Mouse (Mus musculus) mouse embryonic stem cell (cell line): ENCODE results near the gene Klhdc4.

Experiments
- in situ Hi-C, 2 experiments: fragments of 300-500 bp; cut with MboI; formaldehyde crosslinking; loops; 1 replicate in 1 of 2; 3 replicates in 1 of 2; pipeline ENCODE4 v1.14.3; 2019 to 2020; ENCODE audit warnings: low sequenced_read_pairs in 2 of 2, low pct_unique_long_range_greater_than_20kb in 1 of 2, mixed read lengths in 1 of 2; ENCODE audit not compliant: unreplicated experiment in 1 of 2

Gene Klhdc4

GRCm38 (mm10) chr8:121829048-121829776, at the start of gene Klhdc4:
Gene Klhdc4 (minus strand): TSS chr8:121829569.
- in situ Hi-C loops: no loop called here

GRCm38 (mm10) chr8:121877828-121878480, 48.6 kb upstream of the Klhdc4 start:
- in situ Hi-C loops: no loop called here

- in situ Hi-C loops: no loop called here
Observed at GRCm38 (mm10) chr8:121877212-121877611, 47.8 kb upstream of the Klhdc4 start.

GRCm38 (mm10) chr8:121875517-121875916, 46.1 kb upstream of the Klhdc4 start:
- in situ Hi-C loops: no loop called here

DNA sequence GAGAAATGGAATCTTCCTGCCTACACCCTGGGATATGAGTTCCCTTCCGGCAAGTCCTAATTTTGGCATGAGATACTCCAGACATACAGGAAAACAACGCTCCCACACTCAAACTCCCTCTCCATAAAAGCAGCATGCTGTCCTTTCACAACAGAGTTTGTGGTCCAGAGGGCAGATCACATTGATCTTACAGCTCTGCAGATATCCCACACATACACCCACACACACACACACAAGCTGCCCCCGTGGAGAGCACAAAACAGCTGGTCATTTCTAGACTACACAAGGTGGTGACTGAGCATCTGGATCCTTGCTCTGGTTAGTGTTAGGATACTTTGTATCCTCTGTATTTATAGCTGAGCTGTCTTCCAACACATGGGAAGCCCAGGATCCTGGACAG, 45.7 kb upstream of the Klhdc4 start:
- in situ Hi-C loops: no loop called here

DNA sequence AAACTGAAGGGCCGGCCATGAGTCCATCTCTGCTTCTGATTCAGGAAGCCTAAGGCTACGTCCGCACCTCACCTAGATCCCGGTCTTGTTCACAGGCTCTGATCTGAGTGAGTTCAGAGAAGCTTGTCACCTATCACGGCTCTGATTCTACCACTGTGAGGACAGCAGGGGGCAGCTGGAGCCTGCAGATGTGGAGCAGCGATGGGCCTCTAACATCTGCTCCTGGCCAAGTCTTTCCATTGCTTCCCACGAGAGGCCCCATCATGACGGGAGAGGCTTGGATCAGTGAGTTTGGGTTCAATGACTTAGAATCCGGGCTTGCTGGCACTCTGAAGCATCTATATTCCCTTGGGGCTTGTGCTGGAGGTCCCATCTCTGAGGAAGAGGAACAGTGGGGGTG, 44.7 kb upstream of the Klhdc4 start:
- in situ Hi-C loops: no loop called here

GRCm38 (mm10) chr8:121871833-121872440, 42.6 kb upstream of the Klhdc4 start:
- in situ Hi-C loops: no loop called here

DNA sequence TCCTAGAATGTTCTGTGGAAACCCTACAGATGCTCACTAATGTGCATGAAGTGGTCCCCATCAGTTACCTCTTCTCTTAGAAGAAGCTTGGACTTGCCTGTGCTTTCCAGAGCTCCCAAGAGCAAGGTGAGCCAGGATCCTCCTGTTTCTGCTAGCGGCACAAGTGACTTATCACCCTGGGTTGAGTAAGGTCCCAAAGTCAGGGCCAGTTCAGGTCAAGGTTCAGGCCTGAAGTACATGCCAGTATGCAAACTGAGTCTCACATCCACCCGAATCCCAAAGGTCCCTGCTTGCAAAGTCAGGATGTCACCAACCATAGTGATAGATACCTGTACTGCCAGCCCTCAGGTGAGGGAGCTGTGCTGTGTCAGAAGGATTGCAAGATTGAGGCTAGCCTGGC, 40.8 kb upstream of the Klhdc4 start:
- in situ Hi-C loops: no loop called here

GRCm38 (mm10) chr8:121868896-121869295, 39.5 kb upstream of the Klhdc4 start:
- in situ Hi-C loops: no loop called here

DNA sequence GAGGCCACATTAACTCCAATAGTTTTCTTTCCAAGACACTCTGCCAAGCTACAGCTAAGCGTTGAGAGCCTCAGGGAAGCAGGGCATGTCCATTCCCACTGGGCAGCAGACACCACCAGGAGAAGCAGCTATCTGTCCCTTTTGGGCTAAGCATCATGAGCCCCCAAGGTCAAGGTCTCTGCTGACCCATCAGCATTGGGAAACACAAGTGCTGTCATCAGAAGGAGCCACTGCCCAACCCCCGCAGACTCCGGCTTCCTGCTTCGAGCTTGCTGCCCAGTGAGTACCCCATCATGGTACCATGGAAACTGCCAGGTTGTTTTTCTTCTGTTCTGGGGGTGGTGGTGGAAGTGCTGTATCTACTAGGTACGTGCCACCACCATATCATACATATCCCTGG, 38.8 kb upstream of the Klhdc4 start:
- in situ Hi-C loops: no loop called here

DNA sequence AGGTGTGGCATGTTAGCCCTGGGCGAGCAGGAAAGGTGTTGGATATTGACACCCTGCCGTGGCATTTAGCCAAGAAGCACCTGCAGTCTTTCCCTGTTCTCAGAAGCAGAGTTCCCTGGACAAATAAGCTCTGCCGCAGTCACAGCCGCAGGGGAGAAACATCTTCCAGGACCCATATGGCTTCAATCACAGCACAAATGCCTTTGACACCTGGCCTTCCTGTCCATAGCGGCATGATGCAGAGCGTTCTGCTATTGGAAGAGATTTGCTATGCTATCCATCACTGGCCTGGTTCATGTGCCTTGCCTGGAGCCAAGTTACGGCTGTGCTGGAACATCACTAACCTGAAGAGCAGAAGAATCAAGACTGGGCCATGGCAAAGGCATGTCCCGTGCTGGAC, 36.0 kb upstream of the Klhdc4 start:
- in situ Hi-C loops: no loop called here

DNA sequence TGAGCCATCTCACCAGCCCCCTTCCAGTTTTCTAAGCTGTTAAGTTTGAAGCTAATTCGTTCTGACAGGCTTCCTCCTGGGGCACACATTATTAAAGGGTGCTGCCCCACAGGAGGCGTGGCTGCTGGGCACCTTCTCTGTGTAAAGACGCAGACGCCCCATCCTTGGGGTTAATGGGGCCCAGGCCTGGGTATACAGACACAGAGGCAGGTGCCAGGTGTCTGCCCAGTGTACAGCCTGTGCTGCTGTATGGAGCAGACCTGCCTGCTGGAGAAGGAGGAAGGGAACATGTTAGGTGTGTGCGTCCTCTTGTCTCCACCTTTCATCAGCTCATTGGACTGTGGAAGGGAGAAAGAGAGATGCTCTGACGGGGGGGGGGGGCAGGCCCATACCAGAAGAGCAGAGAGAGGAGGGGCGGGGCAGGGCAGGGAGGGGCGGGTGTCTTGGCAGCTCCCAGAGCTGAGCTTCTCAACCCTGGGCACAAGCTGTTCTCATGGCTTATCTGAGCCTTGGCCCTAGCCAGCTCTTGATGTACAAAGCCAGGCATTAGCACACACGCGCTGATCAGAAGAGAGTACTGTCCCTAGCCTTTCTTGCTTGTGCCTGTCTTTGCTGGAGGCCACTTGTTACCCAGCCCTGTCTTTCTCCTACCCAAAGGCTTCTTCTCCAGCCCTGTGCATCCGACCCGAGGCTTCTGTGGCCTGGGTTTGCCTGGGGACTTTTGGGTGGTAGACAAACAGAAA, 32.6 kb upstream of the Klhdc4 start:
- in situ Hi-C loops: no loop called here

DNA sequence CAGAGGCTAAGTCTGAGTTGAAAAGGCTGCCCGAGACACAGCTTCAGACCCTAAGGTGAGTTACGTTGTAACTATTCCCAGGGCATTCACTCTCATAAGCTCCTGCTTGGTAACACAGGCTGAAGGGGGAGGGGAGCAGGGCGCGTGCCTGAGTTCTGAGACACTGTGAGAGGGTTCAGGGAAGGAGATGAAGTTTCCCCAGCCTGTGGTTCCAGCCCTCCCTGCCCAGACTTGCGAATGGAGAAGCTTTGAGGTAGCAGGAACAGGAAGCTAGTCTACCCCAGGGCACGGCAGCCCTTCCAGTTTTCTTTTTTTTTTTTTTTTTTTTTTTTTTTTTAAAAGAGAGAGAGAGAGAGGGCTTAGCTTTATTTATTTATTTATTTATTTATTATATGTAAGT, 31.9 kb upstream of the Klhdc4 start:
- in situ Hi-C loops: no loop called here

GRCm38 (mm10) chr8:121857747-121858146, 28.4 kb upstream of the Klhdc4 start:
- in situ Hi-C loops: no loop called here

DNA sequence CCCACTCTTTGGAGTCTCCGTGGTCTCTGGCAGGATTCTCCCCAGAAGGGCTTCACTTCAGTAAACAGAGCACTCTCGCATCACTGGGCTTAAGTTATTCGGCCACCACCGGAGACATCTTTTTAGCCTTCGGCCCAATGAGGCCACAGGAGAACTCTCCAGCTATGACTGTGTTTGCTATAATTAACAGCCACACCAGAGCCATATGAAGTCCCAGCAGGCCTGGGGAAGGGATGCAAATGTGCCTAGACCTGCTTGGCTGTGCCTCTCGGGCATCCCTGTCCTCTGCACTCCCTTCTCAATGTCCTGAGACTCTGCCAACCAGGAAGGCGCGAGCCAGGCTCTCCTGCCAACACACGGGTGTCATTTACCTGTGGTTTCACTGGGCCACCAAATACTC, 28.0 kb upstream of the Klhdc4 start:
- in situ Hi-C loops: no loop called here

DNA sequence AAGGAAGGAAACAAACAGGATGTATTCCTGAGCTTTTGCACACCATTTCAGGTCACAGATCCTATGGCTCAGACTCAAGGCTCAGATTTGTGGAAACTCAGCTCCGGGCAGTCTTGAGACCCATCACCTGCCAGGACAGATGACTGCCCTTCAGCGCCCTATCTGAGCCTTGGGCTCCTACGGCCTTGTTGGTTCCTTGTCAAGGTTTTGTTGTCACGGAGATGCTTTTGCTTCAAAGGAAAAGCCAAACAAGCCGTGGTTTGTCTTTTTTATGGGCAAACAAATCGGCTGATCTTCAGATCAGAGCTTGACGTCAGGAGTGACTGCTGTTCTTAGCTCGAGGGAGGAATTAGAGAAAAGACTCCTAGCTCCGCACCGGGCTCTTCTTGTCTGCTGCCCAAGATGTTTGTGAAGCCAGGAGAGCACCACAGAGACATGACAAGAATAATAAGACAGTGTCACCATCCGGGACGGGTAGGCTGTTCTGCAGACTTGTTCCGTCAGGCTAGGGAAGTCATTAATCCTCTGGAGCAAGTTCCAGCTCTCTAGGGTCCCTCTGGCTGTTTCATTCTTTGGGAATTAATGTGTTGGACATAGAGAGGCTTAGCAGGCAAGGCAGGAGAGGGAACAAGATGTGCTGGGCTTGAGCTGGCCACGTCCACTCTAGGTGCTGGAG, 26.8 kb upstream of the Klhdc4 start:
- in situ Hi-C loops: no loop called here

- in situ Hi-C loops: loop anchor here in 1 of 2 experiments (5.0 kb wide), 2 partner anchors 54 to 79 kb away; partner anchors contain the start of gene Slc7a5
Observed at GRCm38 (mm10) chr8:121853586-121853985, 24.2 kb upstream of the Klhdc4 start.

- in situ Hi-C loops: loop anchor here in 1 of 2 experiments (5.0 kb wide), 2 partner anchors 55 to 80 kb away; partner anchors contain the start of gene Slc7a5
Observed at GRCm38 (mm10) chr8:121852464-121852863, 23.1 kb upstream of the Klhdc4 start.
